19 mouse cellular contexts compared by ENCODE assay signal in genomic region chr3:31982444-31982843, GRCm38 (mm10).
DNase-seq lines count a peak whose midpoint lies in the region; ATAC-seq and TF ChIP-seq lines count a peak whose summit lies in the region.
"Had no signal": no experiment of that assay in that cellular context is flagged by ENCODE, and none has a peak within 500 bp of the region (broad histone marks: within the 10 kb centered on the region; RNA-seq: fewer than 3 reads in every experiment).

No protein-coding gene starts in this region.

- peak; percentile 57; the same call in 1 of the 2 replicates for ATAC-seq in neural tube, embryonic 13.5 days (ENCODE audit: low read depth)
- no peak for ATAC-seq in neural tube, embryonic 15.5 days (ENCODE audit: low FRiP score)
- peak; percentile 51; the same call in 1 of the 2 replicates for ATAC-seq in forebrain, postnatal 0 days
- no peak for ATAC-seq in frontal cortex, adult (ENCODE audit: low TSS enrichment)

- H3K4me3 ChIP-seq in neural tube, embryonic 13.5 days = no peak overlapping the region
- H3K4me3 ChIP-seq in neural tube, embryonic 15.5 days (replicated peaks) = no peak overlapping the region
- H3K4me3 ChIP-seq in forebrain, postnatal 0 days (ENCODE audit: low read depth, low read length) = no peak overlapping the region
- H3K4me3 ChIP-seq: embryonic facial prominence, embryonic 13.5 days; gastrocnemius, adult 2 months; heart, adult 2 months; heart, embryonic 15.5 days; liver, embryonic 15.5 days had no signal

- no peaks in the 10 kb centered on the region for H3K27me3 ChIP-seq in neural tube, embryonic 13.5 days
- no peaks in the 10 kb centered on the region for H3K27me3 ChIP-seq in neural tube, embryonic 15.5 days (replicated peaks)
- no peaks in the 10 kb centered on the region for H3K27me3 ChIP-seq in forebrain, postnatal 0 days (ENCODE audit: insufficient read depth, low read length)
- H3K27me3 ChIP-seq: embryonic facial prominence, embryonic 13.5 days; heart, embryonic 15.5 days; liver, embryonic 15.5 days had no signal

- H3K27ac ChIP-seq in neural tube, embryonic 13.5 days (replicated peaks) = no peak overlapping the region
- H3K27ac ChIP-seq in neural tube, embryonic 15.5 days (replicated peaks) = no peak overlapping the region
- H3K27ac ChIP-seq in forebrain, postnatal 0 days (ENCODE audit: low read depth, low read length) = no peak overlapping the region
- H3K27ac ChIP-seq: embryonic facial prominence, embryonic 13.5 days; gastrocnemius, adult 2 months; heart, adult 2 months; heart, embryonic 15.5 days; liver, embryonic 15.5 days had no signal

- DNase-seq in cerebellum, adult 9-10 months = peak; percentile 16
- DNase-seq in cerebellum, adult 11 months = no peak
- DNase-seq in forebrain, postnatal 0 days = no peak
- DNase-seq in retina, embryonic 14.5 days (ENCODE audit: low spot score) = peak; percentile 18
- no peak for DNase-seq in kidney, postnatal 14 days
- DNase-seq: adrenal gland, postnatal 10 days; gastrocnemius, adult 2 months; heart, adult 2 months; kidney, adult 2 months; kidney, postnatal 4 days; lung, postnatal 14 days; right cerebral cortex, postnatal 4 days; thymus, postnatal 14 days had no signal

- TF ChIP-seq CTCF in forebrain, postnatal 0 days (IDR thresholded peaks at IDR 0.05; ENCODE audit: low read depth) = no peak

- no peaks in the 10 kb centered on the region for H3K9me3 ChIP-seq in neural tube, embryonic 13.5 days
- H3K9me3 ChIP-seq in neural tube, embryonic 15.5 days (replicated peaks) = no peaks in the 10 kb centered on the region
- H3K9me3 ChIP-seq in forebrain, postnatal 0 days (ENCODE audit: low read length) = no peaks in the 10 kb centered on the region
- H3K9me3 ChIP-seq: embryonic facial prominence, embryonic 13.5 days; heart, embryonic 15.5 days; liver, embryonic 15.5 days had no signal

- no peak overlapping the region for H3K9ac ChIP-seq in neural tube, embryonic 13.5 days
- no peak overlapping the region for H3K9ac ChIP-seq in neural tube, embryonic 15.5 days (replicated peaks)
- no peak overlapping the region for H3K9ac ChIP-seq in forebrain, postnatal 0 days
- H3K9ac ChIP-seq: embryonic facial prominence, embryonic 13.5 days; heart, embryonic 15.5 days; liver, embryonic 15.5 days had no signal

- H3K4me2 ChIP-seq in neural tube, embryonic 13.5 days = no peak overlapping the region
- H3K4me2 ChIP-seq in neural tube, embryonic 15.5 days = no peak overlapping the region
- H3K4me2 ChIP-seq in forebrain, postnatal 0 days (ENCODE audit: low read depth) = no peak overlapping the region
- H3K4me2 ChIP-seq: embryonic facial prominence, embryonic 13.5 days; heart, embryonic 15.5 days; liver, embryonic 15.5 days had no signal

- no peaks in the 10 kb centered on the region for H3K4me1 ChIP-seq in neural tube, embryonic 13.5 days (replicated peaks)
- H3K4me1 ChIP-seq in neural tube, embryonic 15.5 days = peaks cover 7% of the 10 kb centered on the region
- no peaks in the 10 kb centered on the region for H3K4me1 ChIP-seq in forebrain, postnatal 0 days (ENCODE audit: insufficient read depth)
- H3K4me1 ChIP-seq: heart, embryonic 15.5 days; liver, embryonic 15.5 days had no signal

- 44% methylated on average over 5 of the region's 5 CpGs for WGBS in neural tube, embryonic 13.5 days
- WGBS in neural tube, embryonic 15.5 days = 35% methylated on average over 5 of the region's 5 CpGs
- WGBS in forebrain, postnatal 0 days = 38% methylated on average over 5 of the region's 5 CpGs

- H3K36me3 ChIP-seq in neural tube, embryonic 13.5 days = no peaks in the 10 kb centered on the region
- H3K36me3 ChIP-seq in neural tube, embryonic 15.5 days = no peaks in the 10 kb centered on the region
- H3K36me3 ChIP-seq in forebrain, postnatal 0 days (ENCODE audit: insufficient read depth) = no peaks in the 10 kb centered on the region
- H3K36me3 ChIP-seq: embryonic facial prominence, embryonic 13.5 days; heart, embryonic 15.5 days; liver, embryonic 15.5 days had no signal

Comparison
In these comparisons a context has a peak if more than half of its experiments do, and no peak if none do; other contexts are left out.
1. DNase-seq: peak in cerebellum, adult 9-10 months (single experiment) and retina, embryonic 14.5 days (single experiment); none in cerebellum, adult 11 months (single experiment), forebrain, postnatal 0 days (single experiment) and kidney, postnatal 14 days (single experiment).
2. ATAC-seq: peak in neural tube, embryonic 13.5 days (single experiment) and forebrain, postnatal 0 days (single experiment); none in neural tube, embryonic 15.5 days (single experiment) and frontal cortex, adult (single experiment).